Mouse (Mus musculus) fibroblast of lung, adult 2 months (primary cell): ENCODE measurements at regions not wholly inside any gene's neighbourhood (a gene's known extent, or its start where the extent isn't known, plus 50 kb on each side); places are given as distances from the start of the nearest gene placed in this dataset.
"Not testable (repeated sequence)": the region's sequence is repeated elsewhere in the genome, so short reads cannot be mapped to it uniquely, and the experiment has no call there.

Experiments used
- DNase-seq: peaks from one replicate; pipeline ENCODE4 v3.0.0-alpha.2; 2011; ENCODE audit warnings: low read depth

- no peak for DNase-seq
Observed at GRCm38 (mm10) chr8:35123196-35123621, 642.4 kb upstream of the Gm19410 start.

GRCm38 (mm10) chr8:35125179-35125578 is 640.4 kb upstream of the Gm19410 start:
- DNase-seq = no peak

- DNase-seq = no peak
Observed at GRCm38 (mm10) chr8:35132281-35132680, 633.3 kb upstream of the Gm19410 start.

GRCm38 (mm10) chr8:35135630-35136029 is 630.0 kb upstream of the Gm19410 start:
- DNase-seq = no peak

- no peak for DNase-seq
Observed at GRCm38 (mm10) chr8:35136643-35137042, 628.9 kb upstream of the Gm19410 start.

- no peak for DNase-seq
Observed at GRCm38 (mm10) chr8:35140775-35141174, 624.8 kb upstream of the Gm19410 start.

- no peak for DNase-seq
Observed at GRCm38 (mm10) chr8:35143018-35143656, 622.5 kb upstream of the Gm19410 start.

- no peak for DNase-seq
Observed at GRCm38 (mm10) chr8:35143684-35144083, 621.9 kb upstream of the Gm19410 start.

- no peak for DNase-seq
Observed at GRCm38 (mm10) chr8:35144401-35144800, 621.2 kb upstream of the Gm19410 start.

GRCm38 (mm10) chr8:35147481-35147880 is 618.1 kb upstream of the Gm19410 start:
- no peak for DNase-seq

- DNase-seq = no peak
Observed at GRCm38 (mm10) chr8:35147967-35148366, 617.6 kb upstream of the Gm19410 start.

GRCm38 (mm10) chr8:35152585-35152984 is 613.0 kb upstream of the Gm19410 start:
- DNase-seq = no peak

GRCm38 (mm10) chr8:35156272-35156671 is 609.3 kb upstream of the Gm19410 start:
- DNase-seq = no peak

GRCm38 (mm10) chr8:35157711-35158110 is 607.9 kb upstream of the Gm19410 start:
- DNase-seq = no peak

GRCm38 (mm10) chr8:35159329-35159728 is 606.3 kb upstream of the Gm19410 start:
- peak; percentile 18 for DNase-seq

GRCm38 (mm10) chr8:35160230-35160629 is 605.4 kb upstream of the Gm19410 start:
- DNase-seq = no peak

- not testable (repeated sequence) for DNase-seq
Observed at GRCm38 (mm10) chr8:35162166-35162565, 603.4 kb upstream of the Gm19410 start.

GRCm38 (mm10) chr8:35166611-35167010 is 599.0 kb upstream of the Gm19410 start:
- no peak for DNase-seq

- no peak for DNase-seq
Observed at GRCm38 (mm10) chr8:35171536-35172310, 593.9 kb upstream of the Gm19410 start.

GRCm38 (mm10) chr8:35177314-35177713 is 588.3 kb upstream of the Gm19410 start:
- no peak for DNase-seq

- DNase-seq = no peak
Observed at GRCm38 (mm10) chr8:35180075-35180474, 585.5 kb upstream of the Gm19410 start.

- DNase-seq = no peak
Observed at GRCm38 (mm10) chr8:35182141-35182540, 583.4 kb upstream of the Gm19410 start.

- DNase-seq = no peak
Observed at GRCm38 (mm10) chr8:35183423-35183822, 582.2 kb upstream of the Gm19410 start.

- no peak for DNase-seq
Observed at GRCm38 (mm10) chr8:35185165-35185564, 580.4 kb upstream of the Gm19410 start.
